Mouse (Mus musculus) erythroblast, embryonic 14.5 days (primary cell): ENCODE data around the gene Atp2b2.

Source experiments
- GATA1 ChIP-seq: IDR thresholded peaks from 2 replicates; pipeline ENCODE4 v1.6.1; 2012; ENCODE audit warnings: low read length, inconsistent platforms, mixed read lengths
- TAL1 ChIP-seq: IDR thresholded peaks from 3 replicates; pipeline ENCODE4 v1.6.1; 2012; ENCODE audit warnings: low read length, inconsistent platforms, mixed read lengths

GRCm38 (mm10) chr6:114022104-114022503 lies 20.3 kb downstream of the Atp2b2 start:
- TF ChIP-seq GATA1 (no peak), TAL1 (no peak)
